Mouse (Mus musculus) cerebellum, adult 2 months (tissue): ENCODE measurements around the gene Tbck.

Source experiments
- CTCF ChIP-seq: fragments of 200-500 bp; IDR thresholded peaks from 2 replicates; pipeline ENCODE4 v1.5.1; 2011; ENCODE audit warnings: low read depth, mild to moderate bottlenecking, control low read depth, low read length, moderate library complexity, borderline replicate concordance; ENCODE audit not compliant: insufficient read depth
- POLR2A ChIP-seq: fragments of 200-500 bp; IDR thresholded peaks from 2 replicates; pipeline ENCODE4 v1.6.1; 2011; ENCODE audit warnings: low read length, control low read depth, borderline replicate concordance; ENCODE audit not compliant: insufficient read depth

DNA sequence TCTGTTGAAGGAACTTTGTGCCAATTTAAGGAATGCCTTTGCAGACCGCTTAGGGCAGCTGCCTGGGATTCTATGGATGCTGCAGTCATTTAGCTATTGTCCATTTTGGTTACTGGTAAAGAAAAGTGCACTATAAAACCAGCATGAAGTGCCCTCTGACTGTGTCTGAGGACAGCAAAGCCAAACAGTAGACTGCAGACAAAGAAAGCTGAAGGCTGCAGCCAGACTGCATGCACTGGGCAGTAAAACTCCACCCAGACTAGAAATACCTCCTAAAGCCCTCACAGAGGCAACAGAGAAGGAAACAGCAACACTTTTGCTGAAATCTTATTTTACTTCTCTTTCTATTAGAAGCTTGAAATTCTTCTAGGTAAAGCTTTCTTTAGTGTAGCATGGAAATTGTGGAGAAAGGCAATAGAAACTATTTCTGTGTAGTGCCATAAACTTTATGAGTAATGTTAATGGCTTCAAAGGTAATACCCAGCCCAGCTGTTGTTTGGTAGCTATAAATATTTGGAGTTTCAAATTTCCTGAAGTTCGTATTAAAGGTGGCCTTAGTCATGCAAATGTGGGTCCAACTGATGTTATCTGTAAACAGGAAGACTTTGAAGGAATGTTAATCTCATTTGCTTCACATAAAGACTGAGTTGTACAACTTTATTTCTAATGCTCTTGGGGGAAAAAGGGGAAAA, 124.1 kb downstream of the Tbck start:
- no peak for TF ChIP-seq POLR2A
- TF ChIP-seq CTCF = no peak
